Mouse (Mus musculus) neural tube, embryonic 14.5 days (tissue): ENCODE measurements at regions not wholly inside any gene's neighbourhood (a gene's known extent, or its start where the extent isn't known, plus 50 kb on each side); places are given as distances from the start of the nearest gene placed in this dataset.

Experiments
- ATAC-seq: fragments of 200-750 bp; cut with Nextera tagmentation; 2 replicates; pipeline ENCODE4 v1.8.0; 2017; ENCODE audit warnings: low read depth, mild to moderate bottlenecking, moderate TSS enrichment, moderate library complexity
- H3K27ac ChIP-seq: fragments of 300-500 bp; sonication (generic); 2 replicates; pipeline ENCODE4 v1.5.1; 2014; ENCODE audit warnings: low read depth, mild to moderate bottlenecking, control low read depth, low read length, moderate library complexity, mixed read lengths
- H3K27me3 ChIP-seq: fragments of 300-500 bp; sonication (generic); 2 replicates; pipeline ENCODE4 v1.6.1; 2014; ENCODE audit warnings: low read length; ENCODE audit not compliant: control insufficient read depth, insufficient read depth
- H3K36me3 ChIP-seq: fragments of 300-500 bp; sonication (generic); 2 replicates; pipeline ENCODE4 v1.6.1; 2014; ENCODE audit warnings: low read length, mixed read lengths; ENCODE audit not compliant: control insufficient read depth, insufficient read depth
- H3K4me1 ChIP-seq: fragments of 300-500 bp; sonication (generic); 2 replicates; pipeline ENCODE4 v1.6.1; 2014; ENCODE audit warnings: low read length; ENCODE audit not compliant: control insufficient read depth, insufficient read depth
- H3K4me2 ChIP-seq: fragments of 300-500 bp; sonication (generic); 2 replicates; pipeline ENCODE4 v1.6.1; 2014; ENCODE audit warnings: mild to moderate bottlenecking, low read depth, low read length, control low read depth
- H3K4me3 ChIP-seq: fragments of 300-500 bp; sonication (generic); 2 replicates; pipeline ENCODE4 v1.5.1; 2014; ENCODE audit warnings: low read depth, low read length, control low read depth, mixed read lengths
- H3K9ac ChIP-seq: fragments of 300-500 bp; sonication (generic); replicated peaks from 2 replicates; pipeline ENCODE4 v1.6.1; 2014; ENCODE audit warnings: low read depth, mild to moderate bottlenecking, control low read depth, low read length, mixed read lengths
- H3K9me3 ChIP-seq: fragments of 300-500 bp; sonication (generic); 2 replicates; pipeline ENCODE4 v1.6.1; 2016; ENCODE audit warnings: low read length; ENCODE audit not compliant: control insufficient read depth
- WGBS: fragments of 180-500 bp; shearing (Covaris S2); extraction: QIAGEN DNeasy Blood & Tissue Kit; methylation state at CpG from one replicate; pipeline ENCODE4 v1.1.7; 2014; 5-methylcytosine and 5-hydroxymethylcytosine counted together

DNA sequence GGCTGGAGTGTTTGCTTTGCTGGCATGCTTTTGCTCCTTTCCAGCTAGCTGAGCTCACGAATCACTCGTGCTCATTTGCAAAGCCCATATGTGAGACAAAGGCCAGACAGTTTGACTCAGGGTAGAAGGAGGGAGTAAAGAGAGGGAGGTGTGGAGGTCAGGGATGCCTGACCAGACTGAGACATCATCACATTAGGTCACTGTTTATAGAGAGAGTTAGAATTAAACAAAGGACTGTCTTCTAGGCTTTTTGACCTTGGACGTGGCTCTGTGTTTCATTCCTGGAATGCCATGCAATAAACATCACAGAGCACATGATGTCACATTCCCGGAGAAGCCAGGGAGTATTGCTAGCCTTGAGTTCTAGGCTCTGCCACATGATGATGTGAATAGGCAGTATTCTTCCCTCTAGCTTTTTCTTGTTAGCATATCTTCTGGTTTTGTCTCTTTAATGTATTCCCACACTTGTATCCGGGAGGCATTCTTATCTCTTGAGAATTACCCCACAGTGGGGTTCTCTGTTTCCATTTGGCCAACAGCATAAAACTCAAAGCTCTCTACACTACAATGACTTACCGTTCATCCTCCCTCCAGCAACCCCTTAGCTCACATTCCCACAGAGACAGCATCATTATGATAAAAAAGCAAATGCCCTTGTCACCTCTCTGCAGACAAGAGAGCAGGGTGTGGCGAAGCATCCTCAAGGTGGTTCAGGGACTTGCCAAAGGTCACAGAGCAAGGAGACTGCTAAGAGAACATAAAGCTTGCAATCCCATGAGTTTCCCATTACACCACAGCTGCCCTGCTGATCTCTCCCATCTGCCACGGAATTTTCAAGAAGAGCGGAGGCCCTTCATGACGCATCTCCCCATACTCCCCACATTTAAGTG lies 301.3 kb downstream of the Cd83 start:
- 65% methylated on average over 10 of the region's 10 CpGs for WGBS
- H3K4me1 ChIP-seq: no peaks in the 10 kb centered on the region

GRCm38 (mm10) chr13:44086801-44087200 lies 302.2 kb downstream of the Cd83 start:
- Histone ChIP-seq H3K27ac (no peak overlapping the region), H3K9ac (no peak overlapping the region), H3K27me3 (no peaks in the 10 kb centered on the region), H3K9me3 (no peaks in the 10 kb centered on the region), H3K4me1 (no peaks in the 10 kb centered on the region), H3K4me3 (no peak overlapping the region), H3K4me2 (no peak overlapping the region), H3K36me3 (no peaks in the 10 kb centered on the region)
- no peak for ATAC-seq
- 64% methylated on average over 4 of the region's 4 CpGs for WGBS

More for the DNA sequence above, 301.3 kb downstream of the Cd83 start:
- Histone ChIP-seq H3K27me3 (no peaks in the 10 kb centered on the region), H3K4me3 (no peak overlapping the region), H3K27ac (no peak overlapping the region), H3K9me3 (no peaks in the 10 kb centered on the region), H3K9ac (no peak overlapping the region), H3K36me3 (no peaks in the 10 kb centered on the region), H3K4me2 (no peak overlapping the region)
- ATAC-seq: no peak

- no peak overlapping the region for H3K27ac ChIP-seq
- H3K9ac ChIP-seq: no peak overlapping the region
- H3K4me1 ChIP-seq: peaks cover 23% of the 10 kb centered on the region
- ATAC-seq: no peak
- H3K27me3 ChIP-seq: no peaks in the 10 kb centered on the region
- no peaks in the 10 kb centered on the region for H3K36me3 ChIP-seq
- no peaks in the 10 kb centered on the region for H3K9me3 ChIP-seq
- WGBS: 82% methylated on average over 2 of the region's 2 CpGs
- H3K4me2 ChIP-seq: no peak overlapping the region
- no peak overlapping the region for H3K4me3 ChIP-seq
Measured at GRCm38 (mm10) chr13:44097141-44097540, 312.6 kb downstream of the Cd83 start.

- Histone ChIP-seq H3K36me3 (no peaks in the 10 kb centered on the region), H3K4me1 (peaks cover 23% of the 10 kb centered on the region), H3K9me3 (no peaks in the 10 kb centered on the region), H3K4me2 (no peak overlapping the region), H3K4me3 (no peak overlapping the region), H3K9ac (no peak overlapping the region), H3K27me3 (no peaks in the 10 kb centered on the region), H3K27ac (no peak overlapping the region)
- 18% methylated on average over 9 of the region's 9 CpGs for WGBS
- ATAC-seq: peak; percentile 66
Measured at GRCm38 (mm10) chr13:44099511-44099910, 314.9 kb downstream of the Cd83 start.

- H3K4me2 ChIP-seq: peak overlapping the region; percentile 41
- 7% methylated on average over 21 of the region's 21 CpGs for WGBS
- peak; percentile 82 for ATAC-seq
- peaks cover 23% of the 10 kb centered on the region for H3K4me1 ChIP-seq
- no peaks in the 10 kb centered on the region for H3K36me3 ChIP-seq
- no peak overlapping the region for H3K4me3 ChIP-seq
- no peak overlapping the region for H3K9ac ChIP-seq
- H3K27me3 ChIP-seq: no peaks in the 10 kb centered on the region
- H3K9me3 ChIP-seq: no peaks in the 10 kb centered on the region
- no peak overlapping the region for H3K27ac ChIP-seq
Measured at GRCm38 (mm10) chr13:44100125-44101067, 315.8 kb downstream of the Cd83 start.

GRCm38 (mm10) chr13:44101161-44101560 lies 316.6 kb downstream of the Cd83 start:
- ATAC-seq: peak; percentile 35; the same call in 1 of the 2 replicates
- Histone ChIP-seq H3K4me1 (peaks cover 23% of the 10 kb centered on the region), H3K4me2 (peak overlapping the region; percentile 41), H3K9ac (no peak overlapping the region), H3K4me3 (no peak overlapping the region), H3K27me3 (no peaks in the 10 kb centered on the region), H3K27ac (no peak overlapping the region), H3K36me3 (no peaks in the 10 kb centered on the region), H3K9me3 (no peaks in the 10 kb centered on the region)
- 7% methylated on average over 6 of the region's 6 CpGs for WGBS

DNA sequence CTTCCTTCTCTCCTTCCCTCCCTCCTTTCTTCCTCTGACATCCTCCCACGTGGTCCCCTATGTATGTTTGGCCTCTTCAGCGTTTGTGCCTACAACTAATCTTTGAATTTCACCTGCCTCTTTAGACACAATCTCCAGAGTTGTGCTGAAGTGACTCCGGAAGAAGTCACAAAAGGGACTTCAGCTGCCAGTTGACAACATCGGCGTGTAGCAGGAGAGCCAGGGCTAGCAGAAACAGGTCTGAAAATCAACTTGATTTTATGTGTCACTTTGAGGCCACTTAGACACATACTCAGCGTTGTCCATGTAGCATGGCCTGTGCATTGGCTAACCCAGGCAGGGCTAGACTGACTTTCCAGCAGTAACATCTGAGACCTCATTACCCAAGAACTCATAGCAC lies 317.2 kb downstream of the Cd83 start:
- no peaks in the 10 kb centered on the region for H3K27me3 ChIP-seq
- H3K4me1 ChIP-seq: peaks cover 23% of the 10 kb centered on the region
- no peak overlapping the region for H3K9ac ChIP-seq
- no peak overlapping the region for H3K4me3 ChIP-seq
- no peak for ATAC-seq
- H3K9me3 ChIP-seq: no peaks in the 10 kb centered on the region
- no peaks in the 10 kb centered on the region for H3K36me3 ChIP-seq
- WGBS: 78% methylated on average over 6 of the region's 6 CpGs
- no peak overlapping the region for H3K27ac ChIP-seq
- no peak overlapping the region for H3K4me2 ChIP-seq

- no peak for ATAC-seq
- no peak overlapping the region for H3K9ac ChIP-seq
Measured at GRCm38 (mm10) chr13:44102257-44102656, 317.7 kb downstream of the Cd83 start.

DNA sequence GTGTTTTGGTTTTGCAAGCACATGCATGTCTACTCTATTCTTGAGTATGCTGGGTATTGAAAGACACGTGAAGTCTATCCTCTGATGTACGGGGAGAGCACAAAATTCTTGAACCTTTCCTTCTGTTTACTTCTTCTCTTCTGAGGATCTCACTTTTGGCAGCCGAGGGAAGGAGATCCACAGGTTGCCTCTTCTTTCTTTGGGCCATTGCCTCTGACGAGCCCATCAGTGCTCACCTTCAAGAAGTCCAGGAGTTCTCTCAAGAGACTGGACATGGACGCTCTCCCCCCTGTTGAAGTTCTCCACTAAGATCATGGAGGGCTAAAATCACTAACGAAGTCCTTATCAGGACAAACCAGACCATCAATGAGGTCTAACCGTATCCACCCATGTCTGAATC lies 318.8 kb downstream of the Cd83 start:
- no peaks in the 10 kb centered on the region for H3K36me3 ChIP-seq
- no peaks in the 10 kb centered on the region for H3K9me3 ChIP-seq
- H3K4me2 ChIP-seq: no peak overlapping the region
- no peak overlapping the region for H3K27ac ChIP-seq
- 96% methylated on average over 7 of the region's 7 CpGs for WGBS
- H3K4me1 ChIP-seq: peaks cover 23% of the 10 kb centered on the region
- no peaks in the 10 kb centered on the region for H3K27me3 ChIP-seq
- H3K9ac ChIP-seq: no peak overlapping the region
- H3K4me3 ChIP-seq: no peak overlapping the region
- ATAC-seq: no peak

More at GRCm38 (mm10) chr13:44102257-44102656, 317.7 kb downstream of the Cd83 start:
- Histone ChIP-seq H3K27ac (no peak overlapping the region), H3K4me3 (no peak overlapping the region), H3K36me3 (no peaks in the 10 kb centered on the region), H3K9me3 (no peaks in the 10 kb centered on the region), H3K4me2 (no peak overlapping the region), H3K27me3 (no peaks in the 10 kb centered on the region), H3K4me1 (peaks cover 23% of the 10 kb centered on the region)
- WGBS: 47% methylated on average over 4 of the region's 4 CpGs
